Mouse (Mus musculus) lung, adult 2 months (tissue): ENCODE data around the gene Unc13a.

Experiments
- CTCF ChIP-seq: fragments of 200-500 bp; IDR thresholded peaks from 2 replicates; pipeline ENCODE4 v1.5.1; 2011; ENCODE audit warnings: mild to moderate bottlenecking, low read length, control low read depth; ENCODE audit not compliant: insufficient read depth
- POLR2A ChIP-seq: fragments of 200-500 bp; IDR thresholded peaks from 2 replicates; pipeline ENCODE4 v1.6.1; 2011; ENCODE audit warnings: low read depth, mild to moderate bottlenecking, control low read depth, low read length, borderline replicate concordance; ENCODE audit errors: extremely low read depth

DNA sequence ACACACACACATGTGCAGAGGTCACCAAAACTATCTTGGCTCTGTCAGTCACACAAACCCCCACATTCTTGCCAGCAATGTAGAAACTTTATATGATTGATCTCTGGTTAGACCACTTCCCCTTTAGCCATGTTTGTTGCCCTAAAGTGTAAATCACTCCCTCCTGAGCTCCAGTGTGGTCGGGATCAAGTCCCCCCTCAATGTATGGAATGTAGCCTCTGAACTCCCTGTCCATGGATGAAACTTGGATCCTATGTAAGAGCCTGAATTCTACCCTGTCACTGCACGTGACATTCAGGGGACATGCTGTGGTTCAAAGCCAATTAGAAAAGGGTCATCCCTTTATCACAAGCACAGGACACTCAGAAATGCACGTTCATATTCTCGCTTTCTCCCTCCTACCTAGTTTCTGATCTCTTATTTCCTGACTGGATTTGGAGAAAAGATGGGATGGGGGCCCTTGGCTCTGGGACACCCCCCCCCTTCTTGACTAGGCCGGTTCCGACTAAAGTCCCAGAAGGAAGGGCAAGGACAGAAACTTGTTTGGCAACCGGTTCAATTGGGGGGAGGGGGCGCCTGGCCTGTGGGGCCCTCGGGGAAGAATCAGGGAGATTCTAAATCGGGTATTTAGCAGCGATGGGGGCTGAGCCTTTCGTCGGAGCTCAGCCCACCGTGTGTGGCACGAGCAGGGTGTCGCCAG is 43.0 kb downstream of the Unc13a start:
- no peak for TF ChIP-seq CTCF
- TF ChIP-seq POLR2A = no peak
